Comparison of ENCODE assay signal across 8 mouse cellular contexts in the genomic region with DNA sequence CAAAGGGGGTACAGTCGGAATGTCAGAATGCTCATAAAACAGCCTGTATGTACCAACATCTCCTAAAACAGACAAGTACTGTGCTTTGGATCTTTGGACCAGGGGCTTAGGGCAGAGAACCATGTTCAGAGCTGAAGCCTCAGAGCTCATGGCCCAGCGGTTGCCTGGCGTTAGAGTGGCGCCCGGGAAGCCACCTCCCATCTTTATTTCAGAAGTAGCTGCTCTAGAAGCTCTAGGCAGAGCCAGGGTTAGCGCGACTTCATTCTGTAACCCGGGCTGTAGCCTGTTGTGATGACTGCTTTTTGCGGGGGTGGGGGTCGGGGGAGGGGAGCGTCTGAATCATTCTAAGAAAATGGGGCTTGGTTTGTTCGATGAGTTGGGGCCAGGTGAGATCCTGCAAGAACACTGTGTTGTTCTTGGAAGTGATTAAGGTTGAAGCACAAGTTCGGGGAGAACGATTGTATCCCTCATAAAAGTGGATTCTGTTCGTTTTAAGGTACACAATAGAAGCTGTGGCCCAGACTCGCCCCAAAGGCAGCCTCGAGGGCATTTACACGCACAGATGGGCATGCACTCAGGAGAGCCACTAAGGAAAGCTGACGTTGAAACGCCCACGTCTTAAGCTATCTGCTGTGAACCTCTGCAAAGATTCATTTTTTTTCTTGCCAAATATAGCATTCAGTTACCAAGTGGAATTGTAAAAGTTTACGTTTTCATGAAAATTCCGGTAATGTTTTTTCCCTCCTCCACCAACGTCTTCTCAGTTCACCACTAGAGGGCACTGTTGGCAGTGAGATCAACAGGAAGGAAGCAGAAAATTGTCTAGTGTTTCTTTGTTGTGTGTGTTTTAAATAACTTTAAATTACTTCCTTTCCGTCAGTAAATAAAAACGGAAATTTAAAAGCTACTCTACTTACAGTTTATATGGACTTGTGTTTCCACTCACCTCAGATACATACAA.
DNase-seq lines count a peak whose midpoint lies in the region; ATAC-seq and TF ChIP-seq lines count a peak whose summit lies in the region.

No protein-coding gene starts in this region.

- WGBS in kidney, postnatal 0 days, result 39% methylated on average over 26 of the region's 26 CpGs

- peak; percentile 52; the same call in 1 of the 2 replicates for ATAC-seq in kidney, postnatal 0 days (replicated peaks; ENCODE audit: low FRiP score, low read depth)

- no peaks in the 10 kb centered on the region for H3K36me3 ChIP-seq in kidney, postnatal 0 days (ENCODE audit: insufficient read depth, low read length)

- H3K4me1 ChIP-seq in kidney, postnatal 0 days (replicated peaks; ENCODE audit: insufficient read depth, low read length), result no peaks in the 10 kb centered on the region

- no peak overlapping the region for H3K27ac ChIP-seq in kidney, postnatal 0 days

- peak overlapping the region; percentile 37 for H3K4me2 ChIP-seq in kidney, postnatal 0 days (ENCODE audit: low read length)

- no peaks in the 10 kb centered on the region for H3K27me3 ChIP-seq in kidney, postnatal 0 days (ENCODE audit: insufficient read depth, low read length)

- peak; percentile 92 for TF ChIP-seq CTCF in kidney, postnatal 0 days (IDR thresholded peaks at IDR 0.05; ENCODE audit: low read depth)

- H3K9me3 ChIP-seq in kidney, postnatal 0 days (replicated peaks; ENCODE audit: low read length), result no peaks in the 10 kb centered on the region

- no peak overlapping the region for H3K9ac ChIP-seq in kidney, postnatal 0 days (ENCODE audit: low read depth, low read length)

- H3K4me3 ChIP-seq in kidney, postnatal 0 days (replicated peaks; ENCODE audit: low read depth, low read length), result no peak overlapping the region

- peak; percentile 15 for DNase-seq in cerebellum, adult 11 months
- no peak for DNase-seq in cerebellum, adult 11-12 months
- peak; percentile 71 for DNase-seq in CD4-positive helper T cell, adult 2 months (ENCODE audit: low read depth, low spot score)
- DNase-seq in c-Kit-positive CD71-positive TER-119-positive erythroid progenitor cells, embryonic 14.5 days (ENCODE audit: low spot score), result peak; percentile 54
- DNase-seq in frontal cortex, postnatal 36 days (ENCODE audit: low spot score in 2 of 2), result peak; percentile 26 to 52
- peak; percentile 91 for DNase-seq in kidney, postnatal 0 days (ENCODE audit: low spot score)
- DNase-seq in lung, postnatal 14 days, result peak; percentile 76
- peak; percentile 45 for DNase-seq in right cerebral cortex, postnatal 25 days
